Mouse (Mus musculus) thymus, postnatal 0 days (tissue): ENCODE data around the gene Dync2h1. TPM values are rescaled to one million over a fixed set of nuclear protein-coding genes. Genes with fewer than 3 reads are reported as not detected.
A peak's percentile ranks its signal among the peaks of the same experiment; 100 is the strongest.
"Not testable (repeated sequence)": the region's sequence is repeated elsewhere in the genome, so short reads cannot be mapped to it uniquely, and the experiment has no call there.

Experiments
- DNase-seq: peaks from one replicate; pipeline ENCODE4 v3.0.0-alpha.2; 2015; ENCODE audit warnings: low spot score
- polyA plus RNA-seq: library from polyadenylated mRNA; unstranded; fragments of >200 nt; fragmentation: Nextera tagmentation; extraction: Ambion mirVana; gene quantifications from 2 replicates; pipeline ENCODE4 v1.2.1, GENCODE M21; 2015

Gene Dync2h1
- 6.3 and 8.4 TPM in 2 replicates for polyA plus RNA-seq

GRCm38 (mm10) chr9:7184172-7184896, at the start of gene Dync2h1, which contains the start of gene Dcun1d5:
Dync2h1 (minus strand) TSS chr9:7184446.
Dcun1d5 (plus strand) TSS chr9:7184520.
- DNase-seq: peak; percentile 94

GRCm38 (mm10) chr9:7221460-7221859, 37.2 kb upstream of the Dync2h1 start:
- no peak for DNase-seq

- no peak for DNase-seq
Observed at GRCm38 (mm10) chr9:7221024-7221423, 36.8 kb upstream of the Dync2h1 start.

GRCm38 (mm10) chr9:7216240-7216639, 32.0 kb upstream of the Dync2h1 start:
- peak; percentile 40 for DNase-seq

- not testable (repeated sequence) for DNase-seq
Observed at GRCm38 (mm10) chr9:7190694-7191093, 6.4 kb upstream of the Dync2h1 start.

- DNase-seq: peak; percentile 21
Observed at GRCm38 (mm10) chr9:7184897-7185291, 648 bp upstream of the Dync2h1 start.

- peak; percentile 92 for DNase-seq
Observed at GRCm38 (mm10) chr9:7176618-7177610, 7.3 kb downstream of the Dync2h1 start.

GRCm38 (mm10) chr9:7173756-7174155, 10.5 kb downstream of the Dync2h1 start:
- DNase-seq: no peak

GRCm38 (mm10) chr9:7167339-7167998, 16.8 kb downstream of the Dync2h1 start:
- DNase-seq: no peak

GRCm38 (mm10) chr9:7160688-7161087, 23.6 kb downstream of the Dync2h1 start:
- no peak for DNase-seq

- DNase-seq: no peak
Observed at GRCm38 (mm10) chr9:7159718-7160117, 24.5 kb downstream of the Dync2h1 start.

GRCm38 (mm10) chr9:7158605-7159004, 25.6 kb downstream of the Dync2h1 start:
- DNase-seq: no peak

GRCm38 (mm10) chr9:7154391-7154790, 29.9 kb downstream of the Dync2h1 start:
- DNase-seq: no peak

- DNase-seq: no peak
Observed at GRCm38 (mm10) chr9:7122863-7123262, 61.4 kb downstream of the Dync2h1 start.

GRCm38 (mm10) chr9:7110166-7110565, 74.1 kb downstream of the Dync2h1 start:
- DNase-seq: no peak

GRCm38 (mm10) chr9:7101361-7101760, 82.9 kb downstream of the Dync2h1 start:
- DNase-seq: no peak

GRCm38 (mm10) chr9:7074625-7075024, 109.6 kb downstream of the Dync2h1 start:
- DNase-seq: no peak

- DNase-seq: no peak
Observed at GRCm38 (mm10) chr9:7070846-7071245, 113.4 kb downstream of the Dync2h1 start.

GRCm38 (mm10) chr9:7050588-7050987, 133.7 kb downstream of the Dync2h1 start:
- peak; percentile 37 for DNase-seq

GRCm38 (mm10) chr9:7042635-7043273, 141.5 kb downstream of the Dync2h1 start:
- no peak for DNase-seq

GRCm38 (mm10) chr9:7041231-7041630, 143.0 kb downstream of the Dync2h1 start:
- no peak for DNase-seq
